In genomic region chr2:124608546-124608945, GRCm38 (mm10) we compare ENCODE assay signal across 10 mouse cellular contexts.
DNase-seq lines count a peak whose midpoint lies in the region; ATAC-seq lines count a peak whose summit lies in the region.
"Had no signal": no experiment of that assay in that cellular context is flagged by ENCODE, and none has a peak within 500 bp of the region (broad histone marks: within the 10 kb centered on the region; RNA-seq: fewer than 3 reads in every experiment).

No protein-coding gene starts in this region.

- peaks cover 19% of the 10 kb centered on the region; the same call in 1 of the 2 replicates for H3K4me1 ChIP-seq in midbrain, embryonic 14.5 days (ENCODE audit: control insufficient read depth, insufficient read depth, low read length)
- peaks cover 13% of the 10 kb centered on the region for H3K4me1 ChIP-seq in midbrain, embryonic 16.5 days (ENCODE audit: control insufficient read depth, insufficient read depth, low read length)
- H3K4me1 ChIP-seq in hindbrain, embryonic 15.5 days (replicated peaks): peaks cover 38% of the 10 kb centered on the region
- H3K4me1 ChIP-seq in neural tube, embryonic 15.5 days: peaks cover 36% of the 10 kb centered on the region
- H3K4me1 ChIP-seq in forebrain, embryonic 14.5 days (ENCODE audit: control insufficient read depth, insufficient read depth, low read length): peaks cover 13% of the 10 kb centered on the region

- no peak for ATAC-seq in midbrain, embryonic 14.5 days (ENCODE audit: low FRiP score, low TSS enrichment)
- no peak for ATAC-seq in midbrain, embryonic 16.5 days
- no peak for ATAC-seq in hindbrain, embryonic 15.5 days (ENCODE audit: low FRiP score, low read depth)
- ATAC-seq in neural tube, embryonic 15.5 days (ENCODE audit: low FRiP score): no peak
- no peak for ATAC-seq in forebrain, embryonic 14.5 days
- no peak for ATAC-seq in activated CD4-positive, CD25-positive, alpha-beta regulatory T cell, adult 4 months
- ATAC-seq: CD4-positive, CD25-positive, alpha-beta regulatory T cell, adult 4 months had no signal

- H3K27me3 ChIP-seq in midbrain, embryonic 14.5 days (ENCODE audit: control insufficient read depth, insufficient read depth, low read length): no peaks in the 10 kb centered on the region; the same call in 1 of the 2 replicates
- H3K27me3 ChIP-seq in midbrain, embryonic 16.5 days (ENCODE audit: control insufficient read depth, insufficient read depth, low read depth, low read length): 0 out of 2 replicates have a peak, but pooled peaks cover 2% of the 10 kb centered on the region
- H3K27me3 ChIP-seq in hindbrain, embryonic 15.5 days: no peaks in the 10 kb centered on the region
- H3K27me3 ChIP-seq in neural tube, embryonic 15.5 days (replicated peaks): no peaks in the 10 kb centered on the region
- 0 out of 2 replicates have a peak, but pooled peaks cover 9% of the 10 kb centered on the region for H3K27me3 ChIP-seq in forebrain, embryonic 14.5 days (replicated peaks; ENCODE audit: control insufficient read depth, insufficient read depth, low read length)

- no peaks in the 10 kb centered on the region for H3K9me3 ChIP-seq in midbrain, embryonic 14.5 days (ENCODE audit: control insufficient read depth, low read length)
- H3K9me3 ChIP-seq in midbrain, embryonic 16.5 days (replicated peaks; ENCODE audit: control insufficient read depth, low read length, poor library complexity, severe bottlenecking): no peaks in the 10 kb centered on the region
- H3K9me3 ChIP-seq in hindbrain, embryonic 15.5 days: no peaks in the 10 kb centered on the region
- no peaks in the 10 kb centered on the region for H3K9me3 ChIP-seq in neural tube, embryonic 15.5 days (replicated peaks)
- no peaks in the 10 kb centered on the region for H3K9me3 ChIP-seq in forebrain, embryonic 14.5 days (replicated peaks; ENCODE audit: control insufficient read depth, low read length)
- H3K9me3 ChIP-seq: liver, embryonic 15.5 days had no signal

- no peak overlapping the region for H3K4me3 ChIP-seq in midbrain, embryonic 14.5 days (replicated peaks; ENCODE audit: low read depth, low read length)
- H3K4me3 ChIP-seq in midbrain, embryonic 16.5 days (ENCODE audit: low read depth, low read length): no peak overlapping the region
- no peak overlapping the region for H3K4me3 ChIP-seq in hindbrain, embryonic 15.5 days
- H3K4me3 ChIP-seq in neural tube, embryonic 15.5 days (replicated peaks): 0 out of 2 replicates have a peak overlapping the region, but pooled peaks have one; percentile 65
- no peak overlapping the region for H3K4me3 ChIP-seq in forebrain, embryonic 14.5 days (ENCODE audit: low read depth, low read length)
- H3K4me3 ChIP-seq: liver, embryonic 15.5 days had no signal

- no peak overlapping the region for H3K27ac ChIP-seq in midbrain, embryonic 14.5 days (replicated peaks; ENCODE audit: low read depth, low read length)
- H3K27ac ChIP-seq in midbrain, embryonic 16.5 days (ENCODE audit: low read length): no peak overlapping the region
- H3K27ac ChIP-seq in hindbrain, embryonic 15.5 days (replicated peaks): no peak overlapping the region
- peak overlapping the region; percentile 98; the same call in 1 of the 2 replicates for H3K27ac ChIP-seq in neural tube, embryonic 15.5 days (replicated peaks)
- H3K27ac ChIP-seq in forebrain, embryonic 14.5 days (ENCODE audit: low read depth, low read length): no peak overlapping the region
- H3K27ac ChIP-seq: liver, embryonic 15.5 days had no signal

- WGBS in midbrain, embryonic 14.5 days: 75% methylated on average over 4 of the region's 4 CpGs
- 80% methylated on average over 4 of the region's 4 CpGs for WGBS in midbrain, embryonic 16.5 days
- WGBS in hindbrain, embryonic 15.5 days: 56% methylated on average over 4 of the region's 4 CpGs
- WGBS in neural tube, embryonic 15.5 days: 58% methylated on average over 4 of the region's 4 CpGs
- WGBS in forebrain, embryonic 14.5 days: 73% methylated on average over 4 of the region's 4 CpGs

- 0 out of 2 replicates have a peak overlapping the region, but pooled peaks have one; percentile 99 for H3K4me2 ChIP-seq in midbrain, embryonic 14.5 days (ENCODE audit: low read length)
- no peak overlapping the region for H3K4me2 ChIP-seq in midbrain, embryonic 16.5 days (ENCODE audit: low read length)
- peak overlapping the region; percentile 83 for H3K4me2 ChIP-seq in hindbrain, embryonic 15.5 days
- peak overlapping the region; percentile 85; the same call in 1 of the 2 replicates for H3K4me2 ChIP-seq in neural tube, embryonic 15.5 days
- H3K4me2 ChIP-seq in forebrain, embryonic 14.5 days (ENCODE audit: low read length): no peak overlapping the region

- no peak overlapping the region for H3K9ac ChIP-seq in midbrain, embryonic 14.5 days (replicated peaks; ENCODE audit: low read length)
- H3K9ac ChIP-seq in midbrain, embryonic 16.5 days (ENCODE audit: low read depth, low read length): no peak overlapping the region
- H3K9ac ChIP-seq in hindbrain, embryonic 15.5 days: no peak overlapping the region
- no peak overlapping the region for H3K9ac ChIP-seq in neural tube, embryonic 15.5 days (replicated peaks)
- H3K9ac ChIP-seq in forebrain, embryonic 14.5 days (ENCODE audit: low read length): no peak overlapping the region
- H3K9ac ChIP-seq: liver, embryonic 15.5 days had no signal

- DNase-seq in heart, adult 11 months: peak; percentile 96
- no peak for DNase-seq in heart, postnatal 4 days
- DNase-seq in midbrain, embryonic 14.5 days: no peak
- DNase-seq in forebrain, embryonic 14.5 days (ENCODE audit: low spot score): no peak

- no peaks in the 10 kb centered on the region for H3K36me3 ChIP-seq in midbrain, embryonic 14.5 days (ENCODE audit: control insufficient read depth, insufficient read depth, low read length)
- no peaks in the 10 kb centered on the region for H3K36me3 ChIP-seq in midbrain, embryonic 16.5 days (ENCODE audit: control insufficient read depth, insufficient read depth, low read length)
- H3K36me3 ChIP-seq in hindbrain, embryonic 15.5 days: no peaks in the 10 kb centered on the region
- H3K36me3 ChIP-seq in neural tube, embryonic 15.5 days: no peaks in the 10 kb centered on the region
- H3K36me3 ChIP-seq in forebrain, embryonic 14.5 days (ENCODE audit: control insufficient read depth, insufficient read depth, low read length): no peaks in the 10 kb centered on the region
- H3K36me3 ChIP-seq: liver, embryonic 15.5 days had no signal

Comparison
In these comparisons a context has a peak if more than half of its experiments do, and no peak if none do; other contexts are left out.
1. H3K4me2 ChIP-seq: peak in midbrain, embryonic 14.5 days (single experiment), hindbrain, embryonic 15.5 days (single experiment) and neural tube, embryonic 15.5 days (single experiment); none in midbrain, embryonic 16.5 days (single experiment) and forebrain, embryonic 14.5 days (single experiment).